Mouse (Mus musculus): Measurements from ENCODE around the gene Rgl1.
"Not testable (repeated sequence)": the region's sequence is repeated elsewhere in the genome, so short reads cannot be mapped to it uniquely, and the experiment has no call there.

Rgl1 gene

GRCm38 (mm10) chr1:152659961-152660360 is 106.2 kb downstream of the Rgl1 start:
- peak; percentile 31 for DNase-seq (ENCODE audit: low read depth, low spot score)

DNA sequence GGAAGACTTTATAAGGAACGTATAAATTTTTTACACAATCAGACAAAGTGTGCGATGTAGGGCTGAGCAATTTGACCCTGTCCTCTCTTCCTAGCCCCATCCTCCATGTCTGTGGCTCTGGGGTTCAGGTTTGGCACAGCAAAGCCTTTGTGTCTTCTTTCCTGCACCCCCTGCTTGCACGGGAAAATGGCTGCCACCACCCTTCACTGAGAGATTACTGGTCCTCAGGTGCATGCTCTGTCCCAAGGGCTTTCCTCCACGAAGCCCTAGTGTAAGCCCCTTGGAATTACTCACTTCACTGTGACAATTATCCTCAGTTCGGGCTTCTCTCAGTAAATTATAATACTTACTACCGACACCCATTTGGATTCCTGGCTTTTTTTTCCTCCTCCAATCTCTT is 109.5 kb downstream of the Rgl1 start:
- DNase-seq (ENCODE audit: low read depth, low spot score), result no peak

- DNase-seq (ENCODE audit: low read depth, low spot score), result no peak
Observed at GRCm38 (mm10) chr1:152654851-152655250, 111.3 kb downstream of the Rgl1 start.

DNA sequence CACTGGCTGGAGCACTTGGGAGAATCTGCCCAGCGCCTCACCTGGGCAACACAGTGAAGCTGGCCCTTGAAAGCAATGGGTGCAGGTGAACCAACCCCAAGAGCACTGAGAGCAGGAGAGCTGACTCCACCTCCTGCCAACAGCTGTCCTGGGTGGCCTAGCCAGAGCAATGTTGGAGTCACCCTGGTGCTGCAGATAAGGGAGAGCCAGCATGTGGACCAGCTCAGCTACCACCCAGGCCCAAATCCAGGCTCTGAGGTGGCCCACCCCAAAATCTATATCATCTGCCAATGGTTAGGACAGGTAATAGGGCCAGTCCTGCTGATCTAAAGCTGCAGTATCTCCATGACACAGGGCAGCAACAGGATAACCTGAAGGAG is 114.7 kb downstream of the Rgl1 start:
- DNase-seq (ENCODE audit: low read depth, low spot score), result no peak

- DNase-seq (ENCODE audit: low read depth, low spot score), result no peak
Observed at GRCm38 (mm10) chr1:152650856-152651494, 115.2 kb downstream of the Rgl1 start.

GRCm38 (mm10) chr1:152648052-152648451 is 118.1 kb downstream of the Rgl1 start:
- no peak for DNase-seq (ENCODE audit: low read depth, low spot score)

DNA sequence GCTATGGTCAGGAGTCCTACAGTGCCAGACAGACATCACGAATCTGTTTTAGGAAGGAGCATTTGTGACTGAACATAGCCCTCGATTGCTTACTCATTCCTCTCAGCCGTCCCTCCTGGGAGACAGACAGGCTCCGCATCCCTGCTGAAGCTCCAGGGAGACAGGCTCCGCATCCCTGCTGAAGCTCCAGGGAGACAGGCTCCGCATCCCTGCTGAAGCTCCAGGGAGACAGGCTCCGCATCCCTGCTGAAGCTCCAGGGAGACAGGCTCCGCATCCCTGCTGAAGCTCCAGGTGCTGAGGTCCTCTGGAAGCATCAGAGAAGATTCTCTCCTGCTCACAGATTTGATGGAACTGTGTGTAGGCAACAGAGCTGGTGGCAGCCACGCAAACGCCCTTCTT is 123.9 kb downstream of the Rgl1 start:
- not testable (repeated sequence) for DNase-seq (ENCODE audit: low read depth, low spot score)

GRCm38 (mm10) chr1:152640195-152640981 is 125.8 kb downstream of the Rgl1 start:
- no peak for DNase-seq (ENCODE audit: low read depth, low spot score)

GRCm38 (mm10) chr1:152639344-152639743 is 126.8 kb downstream of the Rgl1 start:
- no peak for DNase-seq (ENCODE audit: low read depth, low spot score)

DNA sequence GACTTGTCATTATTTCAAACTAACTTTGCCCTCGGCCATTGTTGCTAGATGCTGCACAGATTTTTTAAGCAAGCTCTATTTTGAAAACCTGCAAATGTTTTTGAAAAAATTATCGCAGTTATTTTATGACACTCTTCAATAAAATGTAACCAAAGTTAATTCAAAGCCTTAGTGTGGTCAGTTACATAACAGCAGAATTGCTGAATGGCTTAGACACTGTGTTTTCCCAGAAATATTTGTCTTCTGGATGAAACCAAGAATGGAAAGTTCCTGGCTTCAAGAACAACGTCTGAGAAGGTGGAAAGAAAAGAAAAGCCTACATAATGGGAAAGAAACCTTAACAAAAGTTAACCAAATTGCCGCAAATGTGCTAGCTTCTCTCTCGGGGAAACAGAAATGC is 131.5 kb downstream of the Rgl1 start:
- DNase-seq (ENCODE audit: low read depth, low spot score), result no peak

- no peak for DNase-seq (ENCODE audit: low read depth, low spot score)
Observed at GRCm38 (mm10) chr1:152629780-152630179, 136.4 kb downstream of the Rgl1 start.

GRCm38 (mm10) chr1:152625651-152626050 is 140.5 kb downstream of the Rgl1 start:
- no peak for DNase-seq (ENCODE audit: low read depth, low spot score)

- no peak for DNase-seq (ENCODE audit: low read depth, low spot score)
Observed at GRCm38 (mm10) chr1:152624644-152625454, 141.3 kb downstream of the Rgl1 start.

GRCm38 (mm10) chr1:152623375-152624270 is 142.5 kb downstream of the Rgl1 start:
- no peak for DNase-seq (ENCODE audit: low read depth, low spot score)

DNA sequence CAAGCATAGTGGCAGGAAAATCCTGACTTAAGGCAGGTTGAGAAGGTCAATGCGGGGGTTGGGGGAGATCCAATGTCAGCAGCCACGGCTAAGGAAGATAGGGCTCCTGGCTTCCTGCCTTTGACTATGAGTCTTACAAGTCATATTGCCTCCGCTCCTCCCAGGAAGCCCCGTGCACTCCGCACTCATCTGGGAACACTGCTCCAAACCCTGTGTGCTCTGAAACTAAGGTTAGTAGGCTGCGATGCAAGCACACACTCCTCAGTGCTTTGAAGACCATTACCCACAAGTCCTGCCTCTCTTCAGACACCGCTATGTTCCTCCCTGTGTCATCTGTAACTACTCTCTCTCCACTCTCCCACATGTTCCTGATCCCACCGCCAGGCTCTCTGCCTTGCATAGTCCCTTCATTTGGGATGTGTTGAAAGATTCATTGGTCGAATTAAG is 143.4 kb downstream of the Rgl1 start:
- DNase-seq (ENCODE audit: low read depth, low spot score), result no peak

DNA sequence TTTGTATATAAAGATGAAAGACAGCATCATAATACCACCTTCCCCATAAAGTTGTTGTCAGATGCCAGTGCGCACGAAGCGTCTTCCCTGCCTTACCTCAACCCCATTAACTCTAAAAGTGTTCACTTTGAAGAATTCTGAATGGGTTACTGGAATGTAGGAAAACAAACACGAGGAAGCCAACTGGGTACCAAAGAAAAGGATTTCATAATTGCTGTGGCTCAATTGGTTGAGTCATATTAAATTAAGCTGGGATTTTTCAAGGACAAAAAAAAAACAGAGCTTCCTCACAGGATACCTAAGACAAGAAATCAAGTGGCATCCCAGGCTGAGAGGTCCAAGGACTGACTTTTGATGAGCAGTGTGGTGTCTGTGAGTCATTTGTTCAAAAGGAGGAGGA is 144.5 kb downstream of the Rgl1 start:
- DNase-seq (ENCODE audit: low read depth, low spot score), result no peak

- DNase-seq (ENCODE audit: low read depth, low spot score), result no peak
Observed at GRCm38 (mm10) chr1:152619396-152619795, 146.8 kb downstream of the Rgl1 start.

GRCm38 (mm10) chr1:152618896-152619295 is 147.3 kb downstream of the Rgl1 start:
- no peak for DNase-seq (ENCODE audit: low read depth, low spot score)

DNA sequence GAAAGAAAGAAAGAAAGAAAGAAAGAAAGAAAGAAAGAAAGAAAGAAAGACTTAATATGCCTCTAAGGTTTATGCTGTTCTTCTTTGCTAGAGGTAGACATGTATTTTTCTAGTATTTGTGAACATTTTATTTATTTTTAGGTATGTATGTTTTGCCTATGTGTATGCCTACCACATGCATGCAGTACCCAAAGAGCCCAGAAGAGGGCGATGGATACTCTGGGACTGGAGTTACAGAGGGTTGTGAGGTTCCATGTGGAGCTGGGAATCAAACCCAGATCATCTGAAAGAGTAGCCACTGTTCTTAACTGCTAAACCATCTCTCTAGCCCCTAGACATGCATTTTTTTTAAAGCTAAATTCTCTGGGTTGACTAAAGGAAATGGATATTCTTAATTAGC is 147.8 kb downstream of the Rgl1 start:
- no peak for DNase-seq (ENCODE audit: low read depth, low spot score)

GRCm38 (mm10) chr1:152617745-152618342 is 148.3 kb downstream of the Rgl1 start:
- DNase-seq (ENCODE audit: low read depth, low spot score), result no peak

- no peak for DNase-seq (ENCODE audit: low read depth, low spot score)
Observed at GRCm38 (mm10) chr1:152616777-152617057, 149.4 kb downstream of the Rgl1 start.
